Mouse (Mus musculus): ENCODE measurements at regions not wholly inside any gene's neighbourhood (a gene's known extent, or its start where the extent isn't known, plus 50 kb on each side); places are given as distances from the start of the nearest gene placed in this dataset.

- Histone ChIP-seq H3K27ac (ENCODE audit: low read depth, low read length) (no peak overlapping the region), H3K36me3 (ENCODE audit: control insufficient read depth, insufficient read depth, low read length) (no peaks in the 10 kb centered on the region), H3K27me3 (replicated peaks; ENCODE audit: control insufficient read depth, insufficient read depth, low read length) (no peaks in the 10 kb centered on the region), H3K4me3 (ENCODE audit: low read depth, low read length) (no peak overlapping the region), H3K4me2 (no peak overlapping the region), H3K9ac (ENCODE audit: low read depth, low read length) (no peak overlapping the region), H3K4me1 (replicated peaks; ENCODE audit: control insufficient read depth, insufficient read depth, low read length) (no peaks in the 10 kb centered on the region), H3K9me3 (ENCODE audit: control insufficient read depth, low read length) (no peaks in the 10 kb centered on the region)
- no peak for DNase-seq (ENCODE audit: low spot score)
- 86% methylated on average over 1 of the region's 1 CpGs for WGBS
- no peak for ATAC-seq (replicated peaks; ENCODE audit: low FRiP score)
Observed at GRCm38 (mm10) chr5:83091483-83091882, 263.5 kb downstream of the Tecrl start.

- no peaks in the 10 kb centered on the region for H3K9me3 ChIP-seq (ENCODE audit: control insufficient read depth, low read length)
- WGBS = 82% methylated on average over 3 of the region's 3 CpGs
- DNase-seq (ENCODE audit: low spot score) (no peak), ATAC-seq (replicated peaks; ENCODE audit: low FRiP score) (no peak)
- no peak overlapping the region for H3K4me3 ChIP-seq (ENCODE audit: low read depth, low read length)
- no peak overlapping the region for H3K27ac ChIP-seq (ENCODE audit: low read depth, low read length)
- no peak overlapping the region for H3K4me2 ChIP-seq
- H3K27me3 ChIP-seq (replicated peaks; ENCODE audit: control insufficient read depth, insufficient read depth, low read length) = no peaks in the 10 kb centered on the region
- H3K9ac ChIP-seq (ENCODE audit: low read depth, low read length) = no peak overlapping the region
- no peaks in the 10 kb centered on the region for H3K4me1 ChIP-seq (replicated peaks; ENCODE audit: control insufficient read depth, insufficient read depth, low read length)
- no peaks in the 10 kb centered on the region for H3K36me3 ChIP-seq (ENCODE audit: control insufficient read depth, insufficient read depth, low read length)
Observed at GRCm38 (mm10) chr5:83054819-83055218, 300.2 kb downstream of the Tecrl start.

- no peak for ATAC-seq (replicated peaks; ENCODE audit: low FRiP score)
- Histone ChIP-seq H3K27ac (ENCODE audit: low read depth, low read length) (no peak overlapping the region), H3K27me3 (replicated peaks; ENCODE audit: control insufficient read depth, insufficient read depth, low read length) (no peaks in the 10 kb centered on the region), H3K4me1 (replicated peaks; ENCODE audit: control insufficient read depth, insufficient read depth, low read length) (no peaks in the 10 kb centered on the region), H3K36me3 (ENCODE audit: control insufficient read depth, insufficient read depth, low read length) (no peaks in the 10 kb centered on the region), H3K4me2 (no peak overlapping the region), H3K9me3 (ENCODE audit: control insufficient read depth, low read length) (no peaks in the 10 kb centered on the region), H3K4me3 (ENCODE audit: low read depth, low read length) (no peak overlapping the region), H3K9ac (ENCODE audit: low read depth, low read length) (no peak overlapping the region)
- no peak for DNase-seq (ENCODE audit: low spot score)
- 77% methylated on average over 1 of the region's 1 CpGs for WGBS
Observed at GRCm38 (mm10) chr5:83047214-83047613, 307.8 kb downstream of the Tecrl start.

GRCm38 (mm10) chr5:83029703-83030102 lies 325.3 kb downstream of the Tecrl start:
- Histone ChIP-seq H3K4me2 (no peak overlapping the region), H3K9me3 (ENCODE audit: control insufficient read depth, low read length) (no peaks in the 10 kb centered on the region), H3K9ac (ENCODE audit: low read depth, low read length) (no peak overlapping the region), H3K4me1 (replicated peaks; ENCODE audit: control insufficient read depth, insufficient read depth, low read length) (no peaks in the 10 kb centered on the region), H3K27me3 (replicated peaks; ENCODE audit: control insufficient read depth, insufficient read depth, low read length) (no peaks in the 10 kb centered on the region), H3K36me3 (ENCODE audit: control insufficient read depth, insufficient read depth, low read length) (no peaks in the 10 kb centered on the region), H3K4me3 (ENCODE audit: low read depth, low read length) (no peak overlapping the region), H3K27ac (ENCODE audit: low read depth, low read length) (no peak overlapping the region)
- no peak for DNase-seq (ENCODE audit: low spot score)
- no peak for ATAC-seq (replicated peaks; ENCODE audit: low FRiP score)
- 79% methylated on average over 2 of the region's 2 CpGs for WGBS

- Histone ChIP-seq H3K4me2 (no peak overlapping the region), H3K4me3 (ENCODE audit: low read depth, low read length) (no peak overlapping the region), H3K4me1 (replicated peaks; ENCODE audit: control insufficient read depth, insufficient read depth, low read length) (no peaks in the 10 kb centered on the region), H3K36me3 (ENCODE audit: control insufficient read depth, insufficient read depth, low read length) (no peaks in the 10 kb centered on the region), H3K27ac (ENCODE audit: low read depth, low read length) (no peak overlapping the region), H3K9me3 (ENCODE audit: control insufficient read depth, low read length) (no peaks in the 10 kb centered on the region), H3K27me3 (replicated peaks; ENCODE audit: control insufficient read depth, insufficient read depth, low read length) (no peaks in the 10 kb centered on the region), H3K9ac (ENCODE audit: low read depth, low read length) (no peak overlapping the region)
- no peak for ATAC-seq (replicated peaks; ENCODE audit: low FRiP score)
- no peak for DNase-seq (ENCODE audit: low spot score)
Observed at GRCm38 (mm10) chr5:83006038-83006437, 349.0 kb downstream of the Tecrl start.

GRCm38 (mm10) chr5:82989056-82989455 lies 365.9 kb downstream of the Tecrl start:
- DNase-seq (ENCODE audit: low spot score) (no peak), ATAC-seq (replicated peaks; ENCODE audit: low FRiP score) (no peak)
- WGBS = 82% methylated on average over 5 of the region's 5 CpGs
- Histone ChIP-seq H3K4me3 (ENCODE audit: low read depth, low read length) (no peak overlapping the region), H3K4me1 (replicated peaks; ENCODE audit: control insufficient read depth, insufficient read depth, low read length) (no peaks in the 10 kb centered on the region), H3K27ac (ENCODE audit: low read depth, low read length) (no peak overlapping the region), H3K9ac (ENCODE audit: low read depth, low read length) (no peak overlapping the region), H3K27me3 (replicated peaks; ENCODE audit: control insufficient read depth, insufficient read depth, low read length) (no peaks in the 10 kb centered on the region), H3K4me2 (no peak overlapping the region), H3K36me3 (ENCODE audit: control insufficient read depth, insufficient read depth, low read length) (no peaks in the 10 kb centered on the region), H3K9me3 (ENCODE audit: control insufficient read depth, low read length) (no peaks in the 10 kb centered on the region)

- Histone ChIP-seq H3K27ac (ENCODE audit: low read depth, low read length) (no peak overlapping the region), H3K9ac (ENCODE audit: low read depth, low read length) (no peak overlapping the region), H3K27me3 (replicated peaks; ENCODE audit: control insufficient read depth, insufficient read depth, low read length) (no peaks in the 10 kb centered on the region), H3K4me1 (replicated peaks; ENCODE audit: control insufficient read depth, insufficient read depth, low read length) (no peaks in the 10 kb centered on the region), H3K36me3 (ENCODE audit: control insufficient read depth, insufficient read depth, low read length) (no peaks in the 10 kb centered on the region), H3K9me3 (ENCODE audit: control insufficient read depth, low read length) (no peaks in the 10 kb centered on the region), H3K4me3 (ENCODE audit: low read depth, low read length) (no peak overlapping the region), H3K4me2 (no peak overlapping the region)
- no peak for DNase-seq (ENCODE audit: low spot score)
- WGBS = 84% methylated on average over 2 of the region's 2 CpGs
- no peak for ATAC-seq (replicated peaks; ENCODE audit: low FRiP score)
Observed at GRCm38 (mm10) chr5:82969315-82969714, 385.7 kb downstream of the Tecrl start.

- H3K36me3 ChIP-seq (ENCODE audit: control insufficient read depth, insufficient read depth, low read length) = no peaks in the 10 kb centered on the region
- ATAC-seq (replicated peaks; ENCODE audit: low FRiP score) (no peak), DNase-seq (ENCODE audit: low spot score) (no peak)
- 76% methylated on average over 3 of the region's 3 CpGs for WGBS
- H3K9ac ChIP-seq (ENCODE audit: low read depth, low read length) = no peak overlapping the region
- no peak overlapping the region for H3K4me2 ChIP-seq
- H3K9me3 ChIP-seq (ENCODE audit: control insufficient read depth, low read length) = no peaks in the 10 kb centered on the region
- no peak overlapping the region for H3K4me3 ChIP-seq (ENCODE audit: low read depth, low read length)
- no peak overlapping the region for H3K27ac ChIP-seq (ENCODE audit: low read depth, low read length)
- no peaks in the 10 kb centered on the region for H3K4me1 ChIP-seq (replicated peaks; ENCODE audit: control insufficient read depth, insufficient read depth, low read length)
- H3K27me3 ChIP-seq (replicated peaks; ENCODE audit: control insufficient read depth, insufficient read depth, low read length) = no peaks in the 10 kb centered on the region
Observed at GRCm38 (mm10) chr5:82966824-82967223, 388.2 kb downstream of the Tecrl start.

- no peak overlapping the region for H3K4me3 ChIP-seq (ENCODE audit: low read depth, low read length)
- no peak overlapping the region for H3K4me2 ChIP-seq
- DNase-seq (ENCODE audit: low spot score) (no peak), ATAC-seq (replicated peaks; ENCODE audit: low FRiP score) (no peak)
- H3K27ac ChIP-seq (ENCODE audit: low read depth, low read length) = no peak overlapping the region
- H3K9me3 ChIP-seq (ENCODE audit: control insufficient read depth, low read length) = no peaks in the 10 kb centered on the region
- no peaks in the 10 kb centered on the region for H3K36me3 ChIP-seq (ENCODE audit: control insufficient read depth, insufficient read depth, low read length)
- 76% methylated on average over 5 of the region's 5 CpGs for WGBS
- H3K9ac ChIP-seq (ENCODE audit: low read depth, low read length) = no peak overlapping the region
- no peaks in the 10 kb centered on the region for H3K4me1 ChIP-seq (replicated peaks; ENCODE audit: control insufficient read depth, insufficient read depth, low read length)
- H3K27me3 ChIP-seq (replicated peaks; ENCODE audit: control insufficient read depth, insufficient read depth, low read length) = no peaks in the 10 kb centered on the region
Observed at GRCm38 (mm10) chr5:82966180-82966579, 388.8 kb downstream of the Tecrl start.

Measured in liver, embryonic 11.5 days (tissue).